Mouse (Mus musculus): ENCODE data around the gene Mmp15. TPM values are rescaled to one million over a fixed set of nuclear protein-coding genes. Genes with fewer than 3 reads are reported as not detected.

Mmp15 gene
- polyA plus RNA-seq, 1 experiment from 2014 or later = 11.9 TPM

DNA sequence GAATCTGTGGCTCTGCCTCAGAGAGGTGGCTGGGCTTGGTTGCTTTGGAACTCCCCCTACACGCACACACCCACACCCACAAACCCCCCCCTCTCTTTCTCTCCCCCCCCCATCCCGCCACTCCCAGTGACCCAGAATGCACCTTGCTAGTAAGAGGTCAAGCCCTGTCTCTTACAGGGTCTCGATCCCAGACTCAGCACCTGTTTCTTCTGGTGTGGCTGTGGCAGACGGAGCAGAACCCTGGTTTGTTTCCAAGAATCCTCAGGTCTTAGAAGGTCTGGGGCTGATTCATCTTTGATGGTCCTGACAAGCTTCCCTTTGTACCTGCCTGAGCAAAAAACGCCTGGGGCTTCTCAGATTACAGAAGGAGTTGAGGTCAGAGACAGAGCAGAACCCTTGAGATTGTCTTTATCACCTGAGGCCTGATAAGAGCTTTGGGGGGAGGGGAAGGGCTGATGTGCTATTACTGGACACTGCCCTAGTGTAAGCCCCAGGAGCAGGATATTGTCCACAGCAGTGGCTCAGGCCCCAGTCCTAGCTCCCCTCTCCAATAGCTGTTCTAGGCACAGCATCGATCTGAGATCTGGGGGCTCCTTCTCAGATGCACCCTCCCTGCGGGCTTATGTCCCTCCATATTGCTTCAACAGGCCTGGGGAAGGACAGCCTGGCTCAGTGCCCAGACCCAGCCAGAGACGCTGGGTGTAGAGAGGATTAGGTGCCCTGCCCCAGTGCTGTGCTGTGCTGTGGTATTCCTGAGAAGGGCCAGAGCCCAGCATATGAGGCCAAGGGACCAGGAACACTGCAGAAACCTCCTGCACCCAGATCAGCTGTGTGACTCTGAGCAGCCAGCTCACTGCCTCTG lies 6.7 kb downstream of the Mmp15 start:
- Histone ChIP-seq H3K9ac (ENCODE audit: low read depth, low read length) (no peak overlapping the region), H3K36me3 (ENCODE audit: control insufficient read depth, insufficient read depth) (no peaks in the 10 kb centered on the region; the same call in 1 of the 2 replicates), H3K27me3 (replicated peaks; ENCODE audit: control insufficient read depth, insufficient read depth, low read length) (no peaks in the 10 kb centered on the region), H3K9me3 (ENCODE audit: control insufficient read depth) (no peaks in the 10 kb centered on the region), H3K27ac (ENCODE audit: low read depth, low read length) (peak overlapping the region; percentile 82), H3K4me2 (replicated peaks; ENCODE audit: low read depth) (peak overlapping the region; percentile 30; the same call in 1 of the 2 replicates), H3K4me1 (replicated peaks; ENCODE audit: control insufficient read depth, insufficient read depth, low read length) (peaks cover 6% of the 10 kb centered on the region; the same call in 1 of the 2 replicates), H3K4me3 (ENCODE audit: low read depth, low read length) (no peak overlapping the region)
- peak; percentile 57 for ATAC-seq
- no peak for TF ChIP-seq CTCF (IDR thresholded peaks at IDR 0.05; ENCODE audit: low read depth)
- 20% methylated on average over 7 of the region's 8 CpGs for WGBS

DNA sequence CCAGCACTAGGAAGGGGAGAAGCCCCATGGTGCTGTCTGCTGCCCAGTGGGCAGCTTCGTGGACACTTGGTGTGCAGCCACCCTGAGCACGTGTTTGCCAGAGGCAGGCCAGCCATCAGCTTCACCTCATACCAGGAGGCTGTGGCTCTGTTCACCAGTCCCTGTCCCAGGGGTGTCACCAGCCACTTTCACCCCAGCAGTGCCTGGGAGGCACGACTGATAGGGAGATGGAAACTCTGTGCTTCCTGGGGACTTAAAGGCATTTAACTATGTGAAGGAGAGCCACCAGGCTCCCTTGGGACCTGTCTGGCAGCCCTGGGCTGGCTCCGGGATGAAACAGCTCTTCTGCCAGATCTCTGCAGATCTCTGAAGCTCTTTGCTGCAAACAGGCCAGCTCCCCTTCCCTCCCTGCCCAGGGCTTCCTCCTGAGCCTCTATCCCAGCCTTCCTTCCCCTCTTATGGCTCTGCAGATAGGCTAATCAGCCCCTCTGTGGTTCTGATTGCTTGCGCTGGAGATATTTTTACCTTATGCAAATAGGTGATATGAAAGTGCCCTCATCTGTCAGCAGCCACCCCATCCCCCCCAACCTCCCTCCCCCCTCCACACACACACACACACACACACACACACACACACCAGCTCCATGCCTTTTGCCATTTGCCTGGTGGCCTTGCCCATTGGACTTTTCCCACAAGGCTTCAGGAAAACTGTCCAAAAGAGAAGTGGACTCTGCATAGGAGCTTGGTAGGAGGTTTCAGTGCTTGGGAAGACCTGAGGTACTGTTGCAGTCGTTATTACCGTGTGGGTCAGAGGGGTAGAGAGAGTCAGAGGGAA lies 8.3 kb downstream of the Mmp15 start:
- Histone ChIP-seq H3K4me2 (replicated peaks; ENCODE audit: low read depth) (no peak overlapping the region), H3K4me3 (ENCODE audit: low read depth, low read length) (no peak overlapping the region), H3K9me3 (ENCODE audit: control insufficient read depth) (no peaks in the 10 kb centered on the region), H3K27ac (ENCODE audit: low read depth, low read length) (peak overlapping the region; percentile 82), H3K27me3 (replicated peaks; ENCODE audit: control insufficient read depth, insufficient read depth, low read length) (no peaks in the 10 kb centered on the region), H3K36me3 (ENCODE audit: control insufficient read depth, insufficient read depth) (no peaks in the 10 kb centered on the region), H3K4me1 (replicated peaks; ENCODE audit: control insufficient read depth, insufficient read depth, low read length) (peaks cover 6% of the 10 kb centered on the region; the same call in 1 of the 2 replicates), H3K9ac (ENCODE audit: low read depth, low read length) (no peak overlapping the region)
- TF ChIP-seq CTCF (IDR thresholded peaks at IDR 0.05; ENCODE audit: low read depth) = no peak
- no peak for ATAC-seq
- WGBS = 30% methylated on average over 7 of the region's 7 CpGs

DNA sequence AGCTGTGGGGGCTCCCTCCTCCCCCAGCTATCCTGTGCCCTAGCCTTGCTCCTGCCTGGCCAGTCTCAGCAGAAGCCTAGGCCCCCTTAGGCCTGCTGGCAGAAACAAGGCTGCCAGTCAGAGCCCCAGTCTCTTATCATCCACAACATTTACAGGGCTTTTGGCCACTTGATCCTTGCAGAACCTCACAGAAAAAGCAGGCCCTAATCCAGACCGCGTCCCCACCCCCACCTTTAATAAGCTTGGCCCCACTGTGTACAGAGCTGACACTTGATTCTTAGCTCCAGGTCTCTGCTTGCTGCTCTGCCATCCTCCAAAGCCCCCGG lies 8.9 kb downstream of the Mmp15 start:
- no peak for ATAC-seq
- Histone ChIP-seq H3K9ac (ENCODE audit: low read depth, low read length) (no peak overlapping the region), H3K4me1 (replicated peaks; ENCODE audit: control insufficient read depth, insufficient read depth, low read length) (peaks cover 6% of the 10 kb centered on the region; the same call in 1 of the 2 replicates), H3K4me2 (replicated peaks; ENCODE audit: low read depth) (no peak overlapping the region), H3K27me3 (replicated peaks; ENCODE audit: control insufficient read depth, insufficient read depth, low read length) (no peaks in the 10 kb centered on the region), H3K4me3 (ENCODE audit: low read depth, low read length) (no peak overlapping the region), H3K36me3 (ENCODE audit: control insufficient read depth, insufficient read depth) (no peaks in the 10 kb centered on the region), H3K9me3 (ENCODE audit: control insufficient read depth) (no peaks in the 10 kb centered on the region), H3K27ac (ENCODE audit: low read depth, low read length) (no peak overlapping the region)
- no peak for TF ChIP-seq CTCF (IDR thresholded peaks at IDR 0.05; ENCODE audit: low read depth)
- 38% methylated on average over 3 of the region's 3 CpGs for WGBS

DNA sequence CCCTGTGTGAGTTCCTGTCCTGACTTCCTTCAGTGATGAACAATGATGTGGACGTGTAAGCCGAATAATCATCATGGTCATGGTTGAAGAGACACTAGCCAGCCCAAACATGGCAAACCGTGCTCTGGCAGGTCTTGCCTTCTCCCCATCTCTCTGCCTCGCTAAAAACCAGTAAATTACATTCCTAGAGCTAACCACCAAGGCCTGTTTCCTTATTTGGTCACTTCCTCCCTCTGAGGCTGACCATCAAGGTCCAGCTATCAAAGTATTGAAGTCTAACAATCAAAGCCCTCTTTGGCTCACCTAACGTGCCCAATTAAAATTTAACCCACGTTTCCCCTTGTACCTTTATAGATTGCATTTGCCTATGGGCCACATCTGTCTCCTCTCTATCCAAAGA lies 10.2 kb downstream of the Mmp15 start:
- no peaks in the 10 kb centered on the region for H3K36me3 ChIP-seq (ENCODE audit: control insufficient read depth, insufficient read depth)
- H3K27me3 ChIP-seq (replicated peaks; ENCODE audit: control insufficient read depth, insufficient read depth, low read length) = no peaks in the 10 kb centered on the region
- H3K4me1 ChIP-seq (replicated peaks; ENCODE audit: control insufficient read depth, insufficient read depth, low read length) = peaks cover 6% of the 10 kb centered on the region; the same call in 1 of the 2 replicates
- H3K27ac ChIP-seq (ENCODE audit: low read depth, low read length) = no peak overlapping the region
- TF ChIP-seq CTCF (IDR thresholded peaks at IDR 0.05; ENCODE audit: low read depth) = no peak
- H3K4me3 ChIP-seq (ENCODE audit: low read depth, low read length) = no peak overlapping the region
- no peak overlapping the region for H3K9ac ChIP-seq (ENCODE audit: low read depth, low read length)
- no peaks in the 10 kb centered on the region for H3K9me3 ChIP-seq (ENCODE audit: control insufficient read depth)
- H3K4me2 ChIP-seq (replicated peaks; ENCODE audit: low read depth) = no peak overlapping the region
- 60% methylated on average over 6 of the region's 6 CpGs for WGBS
- ATAC-seq = no peak

DNA sequence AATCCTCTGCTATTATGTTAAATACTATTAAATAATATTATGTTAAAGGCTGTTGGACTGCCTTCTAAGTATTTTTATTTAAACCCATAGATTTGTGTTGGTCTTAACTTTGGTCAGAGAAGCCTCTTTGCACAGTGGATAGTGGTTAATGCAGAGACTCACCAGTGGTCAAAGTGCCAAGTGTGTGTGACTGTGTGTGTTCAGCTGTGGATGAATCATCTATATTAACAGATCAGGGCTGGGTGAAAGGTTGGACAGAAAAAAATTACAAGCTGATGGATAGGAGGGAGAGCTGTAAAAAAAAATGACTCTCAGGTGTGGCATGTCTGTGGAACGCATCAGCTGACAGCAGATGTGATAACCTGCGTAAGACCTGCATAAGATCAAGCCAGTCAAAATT lies 11.8 kb downstream of the Mmp15 start:
- Histone ChIP-seq H3K4me1 (replicated peaks; ENCODE audit: control insufficient read depth, insufficient read depth, low read length) (peaks cover 3% of the 10 kb centered on the region; the same call in 1 of the 2 replicates), H3K27me3 (replicated peaks; ENCODE audit: control insufficient read depth, insufficient read depth, low read length) (no peaks in the 10 kb centered on the region), H3K9me3 (ENCODE audit: control insufficient read depth) (no peaks in the 10 kb centered on the region), H3K27ac (ENCODE audit: low read depth, low read length) (peak overlapping the region; percentile 31), H3K4me3 (ENCODE audit: low read depth, low read length) (no peak overlapping the region), H3K4me2 (replicated peaks; ENCODE audit: low read depth) (no peak overlapping the region), H3K9ac (ENCODE audit: low read depth, low read length) (no peak overlapping the region), H3K36me3 (ENCODE audit: control insufficient read depth, insufficient read depth) (no peaks in the 10 kb centered on the region)
- no peak for TF ChIP-seq CTCF (IDR thresholded peaks at IDR 0.05; ENCODE audit: low read depth)
- 44% methylated on average over 2 of the region's 2 CpGs for WGBS
- ATAC-seq = peak; percentile 84

Measured in intestine, postnatal 0 days (tissue).